Mouse (Mus musculus): ENCODE results near the gene Trim2. TPM values are rescaled to one million over a fixed set of nuclear protein-coding genes. Genes with fewer than 3 reads are reported as not detected.

The Trim2 gene
- total RNA-seq, 1 experiment from 2014 or later, result 3.0 TPM

DNA sequence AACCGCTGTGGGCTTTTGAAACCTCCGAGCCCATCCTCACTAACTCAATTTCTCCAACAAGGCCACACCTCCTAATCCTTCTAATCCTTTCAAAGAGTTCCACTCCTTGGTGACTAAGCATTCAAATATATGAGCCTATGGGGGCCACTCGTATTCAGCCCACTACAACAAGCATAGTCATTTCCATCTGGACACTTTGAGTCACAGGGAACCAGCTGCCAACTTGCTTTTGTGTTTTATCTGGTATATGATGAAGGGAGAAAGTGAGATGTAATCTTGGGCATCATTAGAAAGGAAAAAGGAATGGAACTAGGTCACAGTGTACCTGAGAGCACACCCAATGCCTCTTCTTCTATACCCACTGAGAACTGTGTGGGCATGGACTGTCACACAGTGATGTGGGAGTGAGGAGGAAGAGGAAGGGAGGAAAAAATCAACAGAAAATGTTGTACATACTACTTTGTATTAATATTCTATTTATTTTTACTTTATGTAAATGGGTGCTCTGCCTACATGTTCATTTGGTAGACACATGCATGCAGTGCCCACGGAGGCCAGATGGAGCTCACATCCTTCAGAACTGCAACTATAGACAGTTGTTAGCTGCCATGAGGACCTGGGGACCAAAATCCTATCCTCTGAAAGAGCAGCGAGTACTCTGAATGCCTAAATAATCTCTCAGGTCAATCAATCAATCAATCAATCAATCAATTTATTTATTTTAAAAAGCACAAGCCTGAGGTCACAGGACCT, 72.8 kb downstream of the Trim2 start:
- no peak for ATAC-seq (replicated peaks; ENCODE audit: low read depth, poor library complexity, severe bottlenecking)

DNA sequence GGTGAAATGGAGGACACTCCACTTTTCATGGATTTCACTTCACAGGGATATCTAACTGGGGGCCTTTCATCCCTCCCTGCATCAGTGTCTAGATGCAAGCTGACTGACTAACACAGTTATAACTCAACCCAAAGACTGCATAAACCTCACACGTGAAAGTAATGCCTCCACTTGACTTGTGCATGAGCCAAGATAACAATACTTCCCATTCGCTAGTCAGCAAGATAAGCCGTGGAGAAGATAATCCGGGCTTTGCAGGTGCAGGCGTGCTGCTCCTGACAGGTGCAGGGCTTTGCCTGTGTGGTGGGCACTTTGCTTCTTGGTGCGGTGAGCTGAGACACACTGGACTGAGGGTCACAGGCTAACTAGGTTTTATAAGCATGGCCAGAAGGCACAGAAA, 74.4 kb downstream of the Trim2 start:
- ATAC-seq (replicated peaks; ENCODE audit: low read depth, poor library complexity, severe bottlenecking), result no peak

DNA sequence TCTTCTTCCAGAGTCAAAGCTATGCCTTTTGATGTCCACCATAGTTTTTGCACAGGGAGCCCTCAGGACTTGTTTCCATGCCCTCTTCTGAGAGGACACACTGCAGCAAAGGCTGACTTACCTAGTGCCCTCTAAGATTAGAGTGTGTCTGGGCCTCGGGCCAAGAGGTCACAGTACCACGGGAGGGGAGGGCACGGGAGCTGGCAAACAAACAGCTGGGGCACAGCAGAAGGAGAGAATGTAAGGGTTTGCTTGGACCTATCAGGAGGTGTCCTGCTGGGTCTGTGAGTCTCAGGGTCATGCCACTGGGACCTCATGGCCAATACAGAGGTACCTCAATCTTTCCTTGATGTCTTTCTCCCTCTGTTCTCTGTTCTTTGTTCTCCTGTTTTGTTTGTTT, 75.7 kb downstream of the Trim2 start:
- no peak for ATAC-seq (replicated peaks; ENCODE audit: low read depth, poor library complexity, severe bottlenecking)

DNA sequence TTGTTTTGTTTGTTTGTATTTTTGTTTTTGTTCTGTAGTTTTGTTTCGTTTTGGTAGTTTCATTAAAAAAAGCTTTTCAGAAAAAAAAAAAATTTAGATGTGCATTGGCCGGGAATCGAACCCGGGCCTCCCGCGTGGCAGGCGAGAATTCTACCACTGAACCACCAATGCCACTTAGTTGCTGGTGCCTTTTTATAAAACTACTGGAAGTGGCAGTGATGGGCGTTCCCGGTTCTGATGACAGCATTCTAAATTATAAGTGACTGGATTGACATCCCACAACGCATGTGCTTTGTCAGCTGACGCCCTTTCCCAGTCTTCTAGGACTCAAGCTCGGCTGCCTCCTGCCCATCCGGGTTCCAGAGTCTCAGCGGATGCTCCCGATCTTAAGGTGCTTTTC, 77.8 kb downstream of the Trim2 start:
- no peak for ATAC-seq (replicated peaks; ENCODE audit: low read depth, poor library complexity, severe bottlenecking)

GRCm38 (mm10) chr3:84228203-84228870, 78.3 kb downstream of the Trim2 start:
- ATAC-seq (replicated peaks; ENCODE audit: low read depth, poor library complexity, severe bottlenecking), result peak; percentile 93

DNA sequence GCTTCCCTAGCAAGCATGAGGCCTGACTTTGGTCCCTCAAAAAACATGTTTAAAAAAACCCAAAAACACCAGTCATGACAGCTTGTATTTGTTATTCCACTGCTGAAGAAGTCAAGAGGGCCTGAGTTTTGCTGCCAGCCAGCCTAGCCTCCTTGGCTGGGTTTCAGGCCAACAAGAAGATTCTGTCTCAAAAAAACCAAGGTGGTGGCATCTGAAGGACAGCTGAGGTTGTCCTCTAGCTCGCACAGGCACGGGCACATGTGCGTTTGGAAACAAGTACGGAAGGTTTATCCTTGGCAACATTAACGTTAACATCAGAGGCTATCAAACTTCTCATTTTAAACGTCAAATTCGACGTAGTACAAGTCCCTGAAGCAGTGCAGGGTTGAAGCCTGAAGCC, 79.0 kb downstream of the Trim2 start:
- ATAC-seq (replicated peaks; ENCODE audit: low read depth, poor library complexity, severe bottlenecking), result no peak

DNA sequence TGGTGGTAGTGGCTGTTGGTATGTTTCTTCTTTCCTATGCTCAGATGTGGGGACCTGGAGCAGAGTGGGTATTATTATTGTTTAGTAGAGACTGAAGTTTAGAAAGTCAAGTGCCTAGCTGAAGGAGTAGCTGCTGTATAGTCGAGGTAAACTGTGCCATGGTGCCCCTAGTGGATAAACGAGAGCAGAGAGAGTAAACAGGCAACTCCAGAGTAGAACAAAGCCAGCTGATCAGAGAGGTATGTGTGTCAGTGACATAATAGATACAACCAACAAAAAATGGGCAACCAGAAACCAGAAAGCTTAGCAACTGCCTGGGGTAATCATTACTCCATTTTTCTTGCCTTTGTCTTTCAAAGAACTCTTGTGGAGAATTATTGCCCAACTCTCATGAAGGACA, 81.7 kb downstream of the Trim2 start:
- ATAC-seq (replicated peaks; ENCODE audit: low read depth, poor library complexity, severe bottlenecking), result no peak

DNA sequence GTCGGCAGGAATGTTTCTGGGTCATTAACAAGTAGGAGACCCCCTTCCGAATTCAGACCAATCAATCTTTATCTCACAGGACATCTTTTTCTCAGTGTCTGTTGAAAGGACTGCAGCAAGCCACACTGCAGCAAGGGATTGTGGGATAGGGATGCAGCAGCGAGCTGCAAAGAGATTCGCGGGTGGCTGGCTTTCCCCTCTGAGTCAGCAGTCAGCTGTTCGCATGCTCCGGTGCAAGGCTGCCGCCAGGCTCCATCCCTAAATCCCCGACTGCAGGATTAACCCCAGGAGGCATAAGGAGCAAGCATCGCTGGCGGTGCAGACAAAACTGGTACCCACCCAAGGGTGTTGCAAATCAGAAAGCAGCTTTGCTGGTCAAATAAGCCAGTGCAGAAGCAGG, 85.9 kb downstream of the Trim2 start:
- ATAC-seq (replicated peaks; ENCODE audit: low read depth, poor library complexity, severe bottlenecking), result peak; percentile 39; the same call in 1 of the 2 replicates

DNA sequence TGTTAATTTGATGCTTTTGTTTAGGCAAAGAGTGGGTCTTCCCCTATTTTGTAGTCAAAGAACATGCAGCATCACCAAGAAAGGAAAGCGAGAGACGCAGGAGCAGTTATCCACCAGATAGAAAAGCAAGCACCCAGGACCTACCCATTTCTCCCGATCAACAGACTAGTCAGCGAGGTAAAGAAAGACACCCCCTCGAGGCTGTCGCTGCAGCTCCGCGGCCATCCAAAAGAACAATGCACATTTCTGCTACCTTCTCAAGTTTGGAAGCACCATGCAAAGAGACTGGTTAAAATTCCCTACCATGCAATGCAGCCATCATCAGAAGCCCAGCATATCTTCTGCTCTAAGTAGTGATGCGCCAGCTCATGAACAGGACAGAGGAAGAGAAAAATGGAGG, 86.4 kb downstream of the Trim2 start:
- no peak for ATAC-seq (replicated peaks; ENCODE audit: low read depth, poor library complexity, severe bottlenecking)

- ATAC-seq (replicated peaks; ENCODE audit: low read depth, poor library complexity, severe bottlenecking), result no peak
Measured at GRCm38 (mm10) chr3:84219720-84220273, 86.9 kb downstream of the Trim2 start.

- ATAC-seq (replicated peaks; ENCODE audit: low read depth, poor library complexity, severe bottlenecking), result peak; percentile 61
Measured at GRCm38 (mm10) chr3:84219166-84219710, 87.4 kb downstream of the Trim2 start.

DNA sequence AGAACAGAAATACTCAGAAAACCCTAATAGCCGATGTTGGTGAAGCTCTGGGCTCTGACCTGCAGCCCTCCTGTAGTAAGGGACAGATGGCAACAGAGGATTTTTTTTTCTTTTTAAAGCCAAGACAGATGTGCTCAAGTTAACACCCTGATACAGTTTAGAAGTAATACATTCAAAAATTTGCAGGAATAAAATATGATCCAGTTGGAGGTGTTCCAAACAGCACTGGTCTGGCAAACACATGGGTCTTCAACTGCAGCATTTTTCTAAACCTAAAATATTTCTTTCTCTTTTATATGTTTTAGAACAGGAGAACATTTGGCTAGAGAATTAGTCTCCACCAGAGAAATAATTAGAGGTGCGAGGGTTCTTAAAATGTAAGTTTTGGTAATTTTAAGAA, 88.2 kb downstream of the Trim2 start:
- no peak for ATAC-seq (replicated peaks; ENCODE audit: low read depth, poor library complexity, severe bottlenecking)

DNA sequence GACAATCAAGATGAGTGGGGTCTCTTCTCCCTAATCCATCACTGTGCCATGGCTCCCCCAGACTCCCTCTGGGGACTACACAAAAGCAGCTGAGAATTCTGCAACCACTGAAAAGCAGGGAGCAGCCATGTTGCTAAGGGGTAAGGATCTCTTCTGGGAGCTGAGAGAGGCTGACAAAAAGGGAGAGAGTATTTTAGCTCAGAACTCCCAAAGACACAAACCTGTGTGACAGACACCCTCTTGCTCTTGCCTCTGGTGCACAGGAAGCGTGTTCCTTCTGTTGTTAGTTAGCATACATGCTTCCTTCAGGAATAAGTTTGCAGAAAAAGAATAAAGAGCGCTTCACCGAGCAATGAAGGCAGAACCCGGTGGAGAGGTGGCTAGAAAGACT, 88.7 kb downstream of the Trim2 start:
- ATAC-seq (replicated peaks; ENCODE audit: low read depth, poor library complexity, severe bottlenecking), result no peak

DNA sequence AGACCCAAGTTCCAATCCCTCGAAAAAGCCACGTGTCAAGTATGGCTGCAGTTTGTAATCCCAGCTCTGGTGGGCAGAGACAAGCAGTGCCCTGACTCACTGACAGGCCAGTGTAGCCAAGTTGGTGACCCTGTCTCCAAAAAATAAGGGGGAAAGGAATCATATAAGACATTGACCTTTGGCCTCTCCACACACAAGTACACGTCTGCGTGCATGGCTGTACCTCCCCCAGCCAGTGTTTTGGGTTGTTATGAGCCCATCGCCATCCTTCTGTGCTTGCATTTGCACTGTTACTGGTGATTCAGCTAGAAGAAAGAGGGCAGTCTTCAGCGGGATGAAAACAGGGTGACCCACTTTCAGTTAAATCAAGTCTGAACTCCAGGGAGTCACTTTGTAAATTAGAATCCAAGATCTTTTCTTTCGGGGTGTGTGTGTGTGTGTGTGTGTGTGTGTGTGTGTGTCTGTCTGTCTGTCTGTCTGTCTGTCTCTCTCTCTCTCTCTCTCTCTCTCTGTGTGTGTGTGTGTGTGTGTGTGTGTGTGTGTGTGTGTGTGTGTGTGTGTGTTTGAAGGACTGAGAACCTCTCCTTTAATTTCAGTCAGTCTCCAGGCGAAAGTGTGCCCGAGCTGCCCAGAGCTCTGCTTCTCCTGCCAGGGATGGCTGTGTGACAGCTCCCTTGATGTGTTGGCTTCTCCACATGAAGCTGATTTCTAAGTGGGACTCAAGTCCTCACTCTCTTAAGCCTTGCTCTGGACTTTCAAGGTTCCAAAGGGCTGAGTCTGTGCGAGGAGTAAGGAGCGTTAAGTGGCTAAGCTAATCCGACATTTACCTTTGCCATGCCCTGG, 89.3 kb downstream of the Trim2 start:
- no peak for ATAC-seq (replicated peaks; ENCODE audit: low read depth, poor library complexity, severe bottlenecking)

- ATAC-seq (replicated peaks; ENCODE audit: low read depth, poor library complexity, severe bottlenecking), result no peak
Measured at GRCm38 (mm10) chr3:84215743-84216360, 90.8 kb downstream of the Trim2 start.

- no peak for ATAC-seq (replicated peaks; ENCODE audit: low read depth, poor library complexity, severe bottlenecking)
Measured at GRCm38 (mm10) chr3:84215253-84215652, 91.4 kb downstream of the Trim2 start.

- ATAC-seq (replicated peaks; ENCODE audit: low read depth, poor library complexity, severe bottlenecking), result no peak
Measured at GRCm38 (mm10) chr3:84214501-84214900, 92.2 kb downstream of the Trim2 start.

GRCm38 (mm10) chr3:84211340-84211875, 95.3 kb downstream of the Trim2 start:
- no peak for ATAC-seq (replicated peaks; ENCODE audit: low read depth, poor library complexity, severe bottlenecking)

DNA sequence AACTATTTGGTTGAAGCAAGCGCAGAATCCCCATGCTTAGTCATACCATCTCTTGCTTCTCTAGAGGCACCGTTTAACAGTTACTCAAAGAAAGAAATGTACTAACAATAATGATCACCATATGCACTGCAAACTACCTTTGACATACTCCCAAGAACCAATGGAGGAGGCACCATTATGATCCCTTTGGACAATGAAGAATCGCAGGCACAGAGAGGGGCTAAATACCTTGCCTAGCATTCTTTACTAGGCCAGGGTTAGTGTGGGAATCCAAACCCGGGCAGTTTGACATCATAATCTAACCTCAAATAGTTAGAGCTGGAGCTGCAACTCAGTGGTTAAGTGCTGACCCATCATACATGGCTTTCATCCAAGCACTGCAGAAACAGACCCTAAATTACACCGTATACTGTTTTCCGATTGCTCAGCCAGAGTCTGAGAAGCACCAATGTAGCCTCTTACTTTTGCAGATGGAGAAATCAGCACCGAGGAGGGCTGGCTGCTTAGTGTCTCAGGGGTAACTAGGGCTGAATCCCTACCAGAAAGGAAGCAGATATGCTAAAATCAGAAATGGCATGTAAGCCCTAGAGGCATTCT, 97.7 kb downstream of the Trim2 start:
- peak; percentile 52 for ATAC-seq (replicated peaks; ENCODE audit: low read depth, poor library complexity, severe bottlenecking)
